Mouse (Mus musculus) hematopoietic stem cell, adult 5-6 weeks (primary cell): ENCODE results near the gene Osbpl2. TPM values are rescaled to one million over a fixed set of nuclear protein-coding genes. Genes with fewer than 3 reads are reported as not detected.
"Not testable (repeated sequence)": the region's sequence is repeated elsewhere in the genome, so short reads cannot be mapped to it uniquely, and the experiment has no call there.

Experiments used
- ATAC-seq, 2 experiments: fragments of 125-278 bp in 1 of 2; replicated peaks in 1 of 2; 2 replicates each; pipeline ENCODE4 v1.8.0; 2016 to 2017; ENCODE audit warnings: inconsistent platforms in 2 of 2, mild to moderate bottlenecking in 2 of 2, moderate number of reproducible peaks in 2 of 2, low read depth in 1 of 2, moderate TSS enrichment in 1 of 2; ENCODE audit not compliant: low FRiP score in 2 of 2, poor library complexity in 2 of 2, severe bottlenecking in 2 of 2, insufficient read depth in 1 of 2, low TSS enrichment in 1 of 2
- total RNA-seq: library from RNA; stranded (forward); fragments of 172-1452, 232-1000 nt; gene quantifications from 2 replicates; pipeline ENCODE4 v1.2.3, GENCODE M21; 2017

The Osbpl2 gene
- total RNA-seq, 1 experiment from 2014 or later = 36.2 TPM

DNA sequence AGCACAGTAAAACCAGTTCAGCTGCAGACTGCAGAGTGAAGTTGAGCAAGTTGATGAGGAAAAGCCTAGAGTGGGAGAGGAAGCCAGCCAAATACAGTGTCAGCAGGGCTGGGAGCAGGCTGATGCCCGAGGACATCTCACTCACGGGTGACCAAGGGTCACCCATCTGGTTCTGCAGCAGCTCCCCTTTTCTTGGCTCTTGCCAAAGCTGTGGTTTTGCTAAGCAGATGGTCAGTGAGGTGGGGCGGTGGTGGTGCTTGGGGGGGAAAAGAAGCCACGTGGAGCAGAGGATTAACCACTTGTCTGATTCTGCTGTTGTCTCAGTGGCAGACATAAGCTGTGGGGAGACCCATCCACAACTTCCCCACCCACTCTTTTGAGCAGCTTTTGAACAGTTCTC, 7.1 kb downstream of the Osbpl2 start:
- peak; percentile 23 to 42; a peak in 1 of 4 replicates for ATAC-seq

GRCm38 (mm10) chr2:180127675-180128074, 8.6 kb downstream of the Osbpl2 start:
- peak; percentile 25 to 68; a peak in 1 of 4 replicates for ATAC-seq

DNA sequence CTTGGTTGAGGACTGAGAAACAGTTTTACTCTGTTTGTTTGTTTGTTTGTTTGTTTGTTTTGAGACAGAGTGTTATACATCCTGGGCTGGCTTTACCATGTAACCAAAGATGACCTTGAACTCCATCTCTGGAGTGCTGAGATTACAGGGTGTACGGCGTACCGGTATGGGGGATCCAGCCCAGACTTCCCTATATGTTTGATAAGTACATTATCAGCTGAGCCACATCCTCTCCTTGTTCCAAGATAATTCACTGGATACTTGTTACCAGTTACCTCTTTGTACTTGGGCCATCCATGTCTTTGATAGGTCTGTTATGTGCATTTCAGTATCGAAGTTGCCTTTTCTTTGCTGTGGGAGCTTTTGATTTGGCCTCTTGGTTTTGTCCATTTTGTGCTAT, 14.1 kb downstream of the Osbpl2 start:
- no peak for ATAC-seq

GRCm38 (mm10) chr2:180133911-180134310, 14.8 kb downstream of the Osbpl2 start:
- ATAC-seq = no peak

- ATAC-seq = no peak
Observed at GRCm38 (mm10) chr2:180135414-180135813, 16.3 kb downstream of the Osbpl2 start.

GRCm38 (mm10) chr2:180146091-180146490, 27.0 kb downstream of the Osbpl2 start:
- no peak for ATAC-seq

GRCm38 (mm10) chr2:180147379-180147778, 28.3 kb downstream of the Osbpl2 start:
- no peak for ATAC-seq

- no peak for ATAC-seq
Observed at GRCm38 (mm10) chr2:180148551-180148950, 29.4 kb downstream of the Osbpl2 start.

- no peak for ATAC-seq
Observed at GRCm38 (mm10) chr2:180154796-180155195, 35.7 kb downstream of the Osbpl2 start.

- ATAC-seq = no peak
Observed at GRCm38 (mm10) chr2:180158627-180159026, 39.5 kb downstream of the Osbpl2 start.

DNA sequence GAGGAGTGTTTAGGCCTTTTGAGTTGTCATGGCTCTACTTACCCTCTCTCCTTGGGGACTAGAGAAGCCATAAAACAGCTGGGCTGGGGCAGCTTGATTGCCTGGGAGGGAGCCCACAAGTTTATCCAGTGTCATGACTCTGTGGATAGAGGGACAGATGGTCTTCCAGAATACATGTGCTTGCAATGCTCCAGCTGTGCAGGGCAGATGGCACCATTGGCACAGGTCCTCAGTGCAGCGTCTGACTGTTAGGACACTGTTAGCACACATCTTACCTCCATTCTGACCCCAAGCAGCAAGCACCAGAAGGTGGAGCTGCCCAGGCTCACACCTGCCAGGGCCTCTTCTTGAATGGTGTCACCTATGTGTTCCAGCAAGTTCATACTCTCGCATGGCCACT, 46.7 kb downstream of the Osbpl2 start:
- no peak for ATAC-seq

DNA sequence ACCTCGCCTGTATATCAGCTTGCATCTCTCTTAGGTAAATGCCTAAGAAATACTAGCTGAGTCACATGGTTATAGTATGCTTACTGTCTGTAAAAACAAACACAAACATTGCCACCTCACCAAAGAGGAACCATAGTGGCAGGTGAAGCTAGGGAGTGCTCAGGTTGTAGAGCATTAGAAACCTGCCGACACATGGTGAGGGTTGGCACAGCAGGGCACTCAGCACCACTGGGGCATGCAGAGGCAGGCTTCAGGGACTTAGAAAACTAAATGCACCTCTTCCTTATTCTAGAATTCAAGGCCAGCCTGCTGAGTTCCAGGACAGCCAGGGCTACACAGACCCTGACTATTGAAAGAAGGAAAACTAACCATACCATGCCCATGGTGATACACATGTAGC, 47.8 kb downstream of the Osbpl2 start:
- no peak for ATAC-seq

GRCm38 (mm10) chr2:180170151-180170805, 51.2 kb downstream of the Osbpl2 start:
- ATAC-seq = no peak

- ATAC-seq = peak; percentile 85 to 88
Observed at GRCm38 (mm10) chr2:180170806-180171521, 51.9 kb downstream of the Osbpl2 start, which contains the start of gene Adrm1. Gene Adrm1, plus strand, starts transcription at chr2:180171485.

- 0 out of 4 replicates have a peak, but pooled peaks of 1 of the 2 experiments have one; percentile 7 for ATAC-seq
Observed at GRCm38 (mm10) chr2:180171522-180172070, 52.5 kb downstream of the Osbpl2 start.

GRCm38 (mm10) chr2:180172152-180172551, 53.0 kb downstream of the Osbpl2 start:
- ATAC-seq = no peak

DNA sequence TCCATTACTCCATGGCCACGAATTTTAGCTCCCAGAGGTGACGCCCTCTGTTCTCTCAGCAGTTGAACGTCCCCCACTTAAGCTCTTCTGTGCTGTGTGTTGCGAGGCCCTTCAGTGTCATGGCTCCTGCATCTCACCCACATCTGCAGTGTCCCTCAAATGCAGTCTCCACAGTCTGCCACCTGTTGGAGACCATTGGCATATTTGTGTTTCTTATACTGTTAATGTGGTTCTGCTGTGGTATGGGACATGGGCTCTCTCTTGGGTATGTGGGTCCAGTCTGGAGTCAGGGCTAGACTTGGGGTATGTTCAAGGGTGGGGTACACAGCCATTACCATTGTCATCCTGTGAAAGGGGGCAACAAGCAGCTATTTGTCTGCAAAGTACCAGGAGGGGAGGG, 54.1 kb downstream of the Osbpl2 start:
- ATAC-seq = no peak

- ATAC-seq = not testable (repeated sequence)
Observed at GRCm38 (mm10) chr2:180173711-180174110, 54.6 kb downstream of the Osbpl2 start.
